Mouse (Mus musculus) kidney, embryonic 16.5 days (tissue): ENCODE measurements at regions not wholly inside any gene's neighbourhood (a gene's known extent, or its start where the extent isn't known, plus 50 kb on each side); places are given as distances from the start of the nearest gene placed in this dataset.

Source experiments
- ATAC-seq: fragments of 200-750 bp; cut with Nextera tagmentation; 2 replicates; pipeline ENCODE4 v1.8.0; 2017; ENCODE audit warnings: moderate TSS enrichment; ENCODE audit not compliant: low FRiP score, low TSS enrichment
- H3K27ac ChIP-seq: fragments of 300-500 bp; sonication (generic); 2 replicates; pipeline ENCODE4 v1.5.1; 2014; ENCODE audit warnings: low read length
- H3K27me3 ChIP-seq: fragments of 300-500 bp; sonication (generic); 2 replicates; pipeline ENCODE4 v1.6.1; 2014; ENCODE audit warnings: low read length, control low read depth, mixed read lengths; ENCODE audit not compliant: insufficient read depth
- H3K36me3 ChIP-seq: fragments of 300-500 bp; sonication (generic); 2 replicates; pipeline ENCODE4 v1.6.1; 2014; ENCODE audit warnings: low read length, control low read depth, mixed read lengths; ENCODE audit not compliant: insufficient read depth
- H3K4me1 ChIP-seq: fragments of 300-500 bp; sonication (generic); 2 replicates; pipeline ENCODE4 v1.6.1; 2014; ENCODE audit warnings: low read length, control low read depth, mixed read lengths; ENCODE audit not compliant: insufficient read depth
- H3K4me2 ChIP-seq: fragments of 300-500 bp; sonication (generic); replicated peaks from 2 replicates; pipeline ENCODE4 v1.6.1; 2014; ENCODE audit warnings: low read depth, low read length
- H3K4me3 ChIP-seq: fragments of 300-500 bp; sonication (generic); 2 replicates; pipeline ENCODE4 v1.5.1; 2014; ENCODE audit warnings: mild to moderate bottlenecking, low read length
- H3K9ac ChIP-seq: fragments of 300-500 bp; sonication (generic); replicated peaks from 2 replicates; pipeline ENCODE4 v1.6.1; 2014; ENCODE audit warnings: low read length
- H3K9me3 ChIP-seq: fragments of 300-500 bp; sonication (generic); 2 replicates; pipeline ENCODE4 v1.6.1; 2016; ENCODE audit warnings: low read length, control low read depth
- WGBS: fragments of 180-500 bp; shearing (Covaris S2); extraction: QIAGEN DNeasy Blood & Tissue Kit; methylation state at CpG from one replicate; pipeline ENCODE4 v1.1.7; 2014; 5-methylcytosine and 5-hydroxymethylcytosine counted together

DNA sequence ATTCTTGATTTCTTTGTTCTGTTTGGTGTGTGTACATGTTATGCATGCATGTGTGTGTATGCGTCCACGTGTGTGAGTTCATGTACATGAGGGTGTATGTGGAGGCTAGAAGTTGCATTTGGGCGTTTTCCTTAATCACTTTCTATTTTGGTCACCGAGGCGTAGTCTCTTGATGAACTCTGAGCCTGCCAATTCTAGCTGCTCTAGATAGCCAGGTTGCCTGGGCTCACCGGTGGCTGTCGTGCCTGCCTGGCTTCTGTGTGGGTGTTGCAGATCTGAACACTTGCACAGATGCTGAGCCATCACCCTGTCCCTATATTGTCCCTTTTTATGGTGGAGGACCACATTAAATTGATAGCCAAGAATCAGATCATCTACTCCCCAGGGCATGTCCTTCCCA, 62.7 kb upstream of the Laptm4a start:
- Histone ChIP-seq H3K27me3 (no peaks in the 10 kb centered on the region), H3K4me3 (no peak overlapping the region), H3K9me3 (no peaks in the 10 kb centered on the region), H3K36me3 (no peaks in the 10 kb centered on the region), H3K4me1 (peaks cover 20% of the 10 kb centered on the region), H3K9ac (no peak overlapping the region), H3K27ac (no peak overlapping the region), H3K4me2 (no peak overlapping the region)
- 71% methylated on average over 7 of the region's 7 CpGs for WGBS
- ATAC-seq: no peak

DNA sequence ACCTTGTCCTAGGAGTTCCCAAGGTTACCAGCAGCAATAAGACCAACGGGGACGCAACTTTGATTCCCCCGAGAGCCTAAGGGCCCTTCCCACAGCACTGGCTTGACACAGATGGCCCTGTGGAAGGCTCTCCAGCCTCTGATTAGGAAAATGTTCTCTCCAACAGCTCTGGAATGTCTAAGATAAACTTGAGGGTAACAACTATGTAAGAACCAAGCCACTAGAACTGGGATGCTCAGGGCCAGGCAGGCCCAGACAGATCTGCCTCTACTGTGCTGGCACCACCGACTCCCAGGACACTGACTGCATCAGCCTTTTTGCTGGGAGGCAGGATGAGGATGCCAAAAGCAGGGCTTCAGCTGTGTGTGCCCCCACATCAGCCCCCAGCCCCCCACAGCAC, 61.9 kb upstream of the Laptm4a start:
- H3K4me2 ChIP-seq: no peak overlapping the region
- no peak for ATAC-seq
- peaks cover 20% of the 10 kb centered on the region for H3K4me1 ChIP-seq
- no peaks in the 10 kb centered on the region for H3K9me3 ChIP-seq
- H3K27me3 ChIP-seq: no peaks in the 10 kb centered on the region
- no peak overlapping the region for H3K9ac ChIP-seq
- no peak overlapping the region for H3K27ac ChIP-seq
- 62% methylated on average over 4 of the region's 4 CpGs for WGBS
- no peaks in the 10 kb centered on the region for H3K36me3 ChIP-seq
- no peak overlapping the region for H3K4me3 ChIP-seq

DNA sequence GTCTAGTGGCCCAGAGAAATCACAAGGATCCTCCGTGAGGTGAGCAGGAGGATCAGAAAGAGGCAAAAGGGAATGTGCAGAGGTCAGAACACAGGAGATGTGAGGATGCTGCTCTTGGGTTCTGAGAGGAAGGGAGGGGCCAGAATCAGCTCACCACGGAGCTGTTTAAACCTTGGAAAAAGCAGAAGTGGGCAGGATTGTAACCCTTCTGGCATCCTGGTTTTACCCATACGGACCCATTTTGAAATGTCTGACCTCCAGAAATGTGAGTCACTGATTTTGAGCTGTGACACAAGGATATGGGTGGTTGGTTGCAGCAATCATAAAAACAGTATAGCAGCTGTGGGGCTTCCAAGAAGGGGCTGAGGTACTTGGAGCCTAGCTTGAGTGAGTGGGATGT, 56.6 kb upstream of the Laptm4a start:
- H3K4me1 ChIP-seq: peaks cover 7% of the 10 kb centered on the region; the same call in 1 of the 2 replicates
- H3K9me3 ChIP-seq: no peaks in the 10 kb centered on the region
- no peak overlapping the region for H3K4me2 ChIP-seq
- WGBS: 25% methylated on average over 3 of the region's 3 CpGs
- H3K9ac ChIP-seq: no peak overlapping the region
- H3K27me3 ChIP-seq: no peaks in the 10 kb centered on the region
- H3K27ac ChIP-seq: no peak overlapping the region
- ATAC-seq: no peak
- no peaks in the 10 kb centered on the region for H3K36me3 ChIP-seq
- H3K4me3 ChIP-seq: no peak overlapping the region

GRCm38 (mm10) chr12:8865250-8865649, 56.2 kb upstream of the Laptm4a start:
- no peak for ATAC-seq
- Histone ChIP-seq H3K36me3 (no peaks in the 10 kb centered on the region), H3K9me3 (no peaks in the 10 kb centered on the region), H3K9ac (no peak overlapping the region), H3K4me1 (peaks cover 7% of the 10 kb centered on the region; the same call in 1 of the 2 replicates), H3K4me3 (no peak overlapping the region), H3K27me3 (no peaks in the 10 kb centered on the region), H3K4me2 (no peak overlapping the region), H3K27ac (no peak overlapping the region)
- WGBS: 39% methylated on average over 1 of the region's 1 CpGs

GRCm38 (mm10) chr12:8867104-8867503, 54.4 kb upstream of the Laptm4a start:
- H3K9ac ChIP-seq: no peak overlapping the region
- no peak overlapping the region for H3K4me2 ChIP-seq
- 40% methylated on average over 1 of the region's 1 CpGs for WGBS
- H3K9me3 ChIP-seq: no peaks in the 10 kb centered on the region
- peaks cover 7% of the 10 kb centered on the region; the same call in 1 of the 2 replicates for H3K4me1 ChIP-seq
- no peak for ATAC-seq
- no peak overlapping the region for H3K4me3 ChIP-seq
- H3K27ac ChIP-seq: no peak overlapping the region
- no peaks in the 10 kb centered on the region for H3K27me3 ChIP-seq
- H3K36me3 ChIP-seq: no peaks in the 10 kb centered on the region

DNA sequence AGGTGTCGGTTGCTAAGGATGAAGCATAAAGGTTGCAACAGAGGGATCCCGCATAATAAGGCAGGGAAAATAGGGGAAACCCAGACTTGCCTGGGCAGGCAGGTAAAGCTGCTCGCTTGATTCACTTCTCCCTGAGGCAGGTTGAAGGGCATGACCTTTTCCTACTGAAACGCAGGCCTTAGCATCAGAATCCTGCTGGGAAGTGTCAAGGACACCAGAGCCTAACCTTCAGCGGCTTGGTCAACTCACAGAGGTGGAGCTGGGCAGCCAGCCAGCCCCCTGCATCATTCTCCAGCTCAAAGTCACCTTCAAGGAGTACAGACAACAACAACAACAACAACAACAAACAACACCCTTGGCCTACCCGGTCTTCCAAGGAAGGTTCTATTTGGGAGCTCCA, 52.8 kb upstream of the Laptm4a start:
- Histone ChIP-seq H3K27me3 (no peaks in the 10 kb centered on the region), H3K4me1 (peaks cover 7% of the 10 kb centered on the region; the same call in 1 of the 2 replicates), H3K4me2 (no peak overlapping the region), H3K9ac (no peak overlapping the region), H3K36me3 (no peaks in the 10 kb centered on the region), H3K4me3 (no peak overlapping the region), H3K9me3 (no peaks in the 10 kb centered on the region), H3K27ac (no peak overlapping the region)
- ATAC-seq: no peak
- WGBS: 67% methylated on average over 6 of the region's 6 CpGs

- ATAC-seq: no peak; the same call in 1 of the 2 replicates
- WGBS: 10% methylated on average over 1 of the region's 1 CpGs
- no peaks in the 10 kb centered on the region for H3K36me3 ChIP-seq
- H3K4me1 ChIP-seq: peaks cover 7% of the 10 kb centered on the region; the same call in 1 of the 2 replicates
- H3K4me2 ChIP-seq: no peak overlapping the region
- no peak overlapping the region for H3K4me3 ChIP-seq
- no peak overlapping the region for H3K27ac ChIP-seq
- H3K27me3 ChIP-seq: no peaks in the 10 kb centered on the region
- no peaks in the 10 kb centered on the region for H3K9me3 ChIP-seq
- no peak overlapping the region for H3K9ac ChIP-seq
These were observed 52.3 kb upstream of the Laptm4a start for GRCm38 (mm10) chr12:8869190-8869589.
